Mouse (Mus musculus) myocyte (in vitro differentiated cells): ENCODE measurements around the gene Acad12. TPM values are rescaled to one million over a fixed set of nuclear protein-coding genes. Genes with fewer than 3 reads are reported as not detected.
A peak's percentile ranks its signal among the peaks of the same experiment; 100 is the strongest.

Experiments
- H3K27me3 ChIP-seq: one replicate; pipeline ENCODE4 v1.6.1; 2011; ENCODE audit not compliant: control insufficient read depth, insufficient read depth, insufficient read length
- H3K36me3 ChIP-seq: one replicate; pipeline ENCODE4 v1.6.1; 2011; ENCODE audit not compliant: control insufficient read depth, insufficient read depth
- H3K4me2 ChIP-seq: one replicate; pipeline ENCODE4 v1.6.1; 2011; ENCODE audit warnings: low read depth, control low read depth
- H3K4me3 ChIP-seq: one replicate; pipeline ENCODE4 v1.5.1; 2011; ENCODE audit warnings: mild to moderate bottlenecking, control low read depth, moderate library complexity
- H3K79me2 ChIP-seq: one replicate; pipeline ENCODE4 v1.6.1; 2011; ENCODE audit not compliant: control insufficient read depth, insufficient read depth
- H3ac ChIP-seq: one replicate; pipeline ENCODE4 v1.6.1; 2011; ENCODE audit not compliant: control insufficient read depth, insufficient read length
- CEBPB ChIP-seq: IDR thresholded peaks from 2 replicates; pipeline ENCODE4 v1.6.1; 2011; ENCODE audit warnings: mild to moderate bottlenecking, moderate library complexity; ENCODE audit not compliant: poor library complexity, insufficient read depth, severe bottlenecking
- E2F4 ChIP-seq: IDR thresholded peaks from one replicate; pipeline ENCODE4 v1.6.1; 2011; ENCODE audit warnings: mild to moderate bottlenecking, control low read depth, moderate library complexity; ENCODE audit not compliant: insufficient read depth
- MAX ChIP-seq: IDR thresholded peaks from one replicate; pipeline ENCODE4 v1.6.1; 2011; ENCODE audit warnings: low read depth, mild to moderate bottlenecking, control low read depth
- MYOD1 ChIP-seq, 3 experiments: IDR thresholded peaks; one replicate each; pipeline ENCODE4 v1.6.1; 2011; ENCODE audit warnings: control low read depth in 2 of 3, low read depth in 2 of 3, mild to moderate bottlenecking in 2 of 3, moderate library complexity in 1 of 3; ENCODE audit not compliant: insufficient read length in 2 of 3, control insufficient read depth in 1 of 3
- MYOG ChIP-seq, 3 experiments: IDR thresholded peaks; one replicate each; pipeline ENCODE4 v1.6.1; 2011; ENCODE audit warnings: control low read depth in 2 of 3, low read depth in 2 of 3, mild to moderate bottlenecking in 2 of 3; ENCODE audit not compliant: insufficient read length in 2 of 3, control insufficient read depth in 1 of 3, insufficient read depth in 1 of 3
- POLR2A ChIP-seq: IDR thresholded peaks from one replicate; pipeline ENCODE4 v1.6.1; 2011; ENCODE audit warnings: low read depth, mild to moderate bottlenecking, control low read depth, moderate library complexity; ENCODE audit not compliant: insufficient read length
- POLR2AphosphoS2 ChIP-seq: IDR thresholded peaks from one replicate; pipeline ENCODE4 v1.6.1; 2011; ENCODE audit warnings: low read depth, control low read depth; ENCODE audit not compliant: insufficient read length
- REST ChIP-seq: IDR thresholded peaks from one replicate; pipeline ENCODE4 v1.6.1; 2011; ENCODE audit warnings: mild to moderate bottlenecking, control low read depth, moderate library complexity; ENCODE audit not compliant: insufficient read depth, insufficient read length
- SRF ChIP-seq: IDR thresholded peaks from one replicate; pipeline ENCODE4 v1.6.1; 2011; ENCODE audit warnings: low read depth; ENCODE audit not compliant: control insufficient read depth, insufficient read length
- TCF12 ChIP-seq: IDR thresholded peaks from one replicate; pipeline ENCODE4 v1.6.1; 2011; ENCODE audit warnings: mild to moderate bottlenecking, control low read depth; ENCODE audit not compliant: poor library complexity, insufficient read depth, severe bottlenecking
- TCF3 ChIP-seq: IDR thresholded peaks from one replicate; pipeline ENCODE4 v1.6.1; 2011; ENCODE audit warnings: low read depth, control low read depth; ENCODE audit not compliant: insufficient read length
- USF1 ChIP-seq: IDR thresholded peaks from one replicate; pipeline ENCODE4 v1.6.1; 2011; ENCODE audit warnings: low read depth, mild to moderate bottlenecking, control low read depth, moderate library complexity
- polyA plus RNA-seq: library from polyadenylated mRNA; unstranded; fragments of >200 nt; fragmentation: generic; extraction: Trizol; gene quantifications from one replicate; pipeline ENCODE4 v1.2.1, GENCODE M21; 2012; ENCODE audit warnings: missing spikeins

Gene Acad12
- polyA plus RNA-seq, 1 experiment, result 2.1 TPM

GRCm38 (mm10) chr5:121589928-121590327, 28.8 kb downstream of the Acad12 start:
- H3ac ChIP-seq, result no peak overlapping the region

GRCm38 (mm10) chr5:121586400-121587039, 32.2 kb downstream of the Acad12 start:
- H3K27me3 ChIP-seq, result no peaks in the 10 kb centered on the region
- no peak overlapping the region for H3K4me3 ChIP-seq
- no peaks in the 10 kb centered on the region for H3K36me3 ChIP-seq
- H3ac ChIP-seq, result no peak overlapping the region
- H3K4me2 ChIP-seq, result peak overlapping the region; percentile 52
- TF ChIP-seq REST (no peak), POLR2AphosphoS2 (no peak), MYOD1 (IDR thresholded peaks at IDR 0.05; ENCODE audit: control insufficient read depth in 1 of 3, insufficient read length in 2 of 3, low read depth in 2 of 3) (peak in 1 of 3 experiments; percentile 46), TCF3 (no peak), POLR2A (no peak), SRF (no peak), MYOG (IDR thresholded peaks at IDR 0.05; ENCODE audit: control insufficient read depth in 1 of 3, insufficient read depth in 1 of 3, insufficient read length in 2 of 3, low read depth in 2 of 3) (peak in 1 of 3 experiments; percentile 13), MAX (no peak), USF1 (no peak), CEBPB (no peak), TCF12 (no peak), E2F4 (no peak)
- no peaks in the 10 kb centered on the region for H3K79me2 ChIP-seq

More at GRCm38 (mm10) chr5:121589928-121590327, 28.8 kb downstream of the Acad12 start:
- Histone ChIP-seq H3K36me3 (no peaks in the 10 kb centered on the region), H3K79me2 (no peaks in the 10 kb centered on the region), H3K27me3 (no peaks in the 10 kb centered on the region), H3K4me3 (no peak overlapping the region), H3K4me2 (no peak overlapping the region)
- no peak for TF ChIP-seq TCF12
- no peak for TF ChIP-seq CEBPB
- no peak for TF ChIP-seq E2F4
- TF ChIP-seq POLR2A, result no peak
- no peak for TF ChIP-seq POLR2AphosphoS2
- no peak for TF ChIP-seq MAX
- TF ChIP-seq MYOD1 (IDR thresholded peaks at IDR 0.05; ENCODE audit: control insufficient read depth in 1 of 3, insufficient read length in 2 of 3, low read depth in 2 of 3), result no peak
- TF ChIP-seq USF1, result no peak
- TF ChIP-seq TCF3, result no peak
- TF ChIP-seq MYOG (IDR thresholded peaks at IDR 0.05; ENCODE audit: control insufficient read depth in 1 of 3, insufficient read depth in 1 of 3, insufficient read length in 2 of 3, low read depth in 2 of 3), result no peak
- TF ChIP-seq SRF, result no peak
- TF ChIP-seq REST, result no peak

- Histone ChIP-seq H3K27me3 (no peaks in the 10 kb centered on the region), H3K36me3 (no peaks in the 10 kb centered on the region), H3K4me3 (no peak overlapping the region), H3ac (no peak overlapping the region), H3K4me2 (no peak overlapping the region), H3K79me2 (no peaks in the 10 kb centered on the region)
- TF ChIP-seq MAX (no peak), POLR2AphosphoS2 (no peak), E2F4 (no peak), USF1 (no peak), MYOG (IDR thresholded peaks at IDR 0.05; ENCODE audit: control insufficient read depth in 1 of 3, insufficient read depth in 1 of 3, insufficient read length in 2 of 3, low read depth in 2 of 3) (no peak), POLR2A (no peak), SRF (no peak)
These were observed 33.0 kb downstream of the Acad12 start for GRCm38 (mm10) chr5:121585699-121586098.

GRCm38 (mm10) chr5:121585005-121585404, 33.7 kb downstream of the Acad12 start:
- Histone ChIP-seq H3K79me2 (no peaks in the 10 kb centered on the region), H3K36me3 (no peaks in the 10 kb centered on the region), H3K27me3 (no peaks in the 10 kb centered on the region), H3K4me3 (no peak overlapping the region), H3ac (no peak overlapping the region), H3K4me2 (peak overlapping the region; percentile 83)
- no peak for TF ChIP-seq MYOG (IDR thresholded peaks at IDR 0.05; ENCODE audit: control insufficient read depth in 1 of 3, insufficient read depth in 1 of 3, insufficient read length in 2 of 3, low read depth in 2 of 3)
- TF ChIP-seq MYOD1 (IDR thresholded peaks at IDR 0.05; ENCODE audit: control insufficient read depth in 1 of 3, insufficient read length in 2 of 3, low read depth in 2 of 3), result peak in 1 of 3 experiments; percentile 4

- no peaks in the 10 kb centered on the region for H3K27me3 ChIP-seq
- H3ac ChIP-seq, result no peak overlapping the region
- TF ChIP-seq TCF3, result no peak
- TF ChIP-seq MYOG (IDR thresholded peaks at IDR 0.05; ENCODE audit: control insufficient read depth in 1 of 3, insufficient read depth in 1 of 3, insufficient read length in 2 of 3, low read depth in 2 of 3), result peak in 1 of 3 experiments; percentile 55
- peak; percentile 57 for TF ChIP-seq POLR2AphosphoS2
- peak; percentile 61 for TF ChIP-seq POLR2A
- peak in 1 of 3 experiments; percentile 43 for TF ChIP-seq MYOD1 (IDR thresholded peaks at IDR 0.05; ENCODE audit: control insufficient read depth in 1 of 3, insufficient read length in 2 of 3, low read depth in 2 of 3)
- H3K4me3 ChIP-seq, result no peak overlapping the region
- peak overlapping the region; percentile 83 for H3K4me2 ChIP-seq
- H3K36me3 ChIP-seq, result no peaks in the 10 kb centered on the region
- no peaks in the 10 kb centered on the region for H3K79me2 ChIP-seq
These were observed 34.8 kb downstream of the Acad12 start for GRCm38 (mm10) chr5:121583765-121584501.
